Mouse (Mus musculus) hindbrain, embryonic 10.5 days (tissue): ENCODE measurements around the gene Hand1. TPM values are rescaled to one million over a fixed set of nuclear protein-coding genes. Genes with fewer than 3 reads are reported as not detected.
A peak's percentile ranks its signal among the peaks of the same experiment; 100 is the strongest.
"Not testable (repeated sequence)": the region's sequence is repeated elsewhere in the genome, so short reads cannot be mapped to it uniquely, and the experiment has no call there.

Experiments
- DNase-seq: peaks from one replicate; pipeline ENCODE4 v3.0.0-alpha.2; 2017; ENCODE audit warnings: low spot score
- H3K27ac ChIP-seq: fragments of 300-500 bp; sonication (generic); 2 replicates; pipeline ENCODE4 v1.5.1; 2016; ENCODE audit warnings: mild to moderate bottlenecking, moderate library complexity
- H3K27me3 ChIP-seq: fragments of 300-500 bp; sonication (generic); 2 replicates; pipeline ENCODE4 v1.6.1; 2016; ENCODE audit warnings: mild to moderate bottlenecking; ENCODE audit not compliant: poor library complexity, insufficient read depth, severe bottlenecking
- H3K36me3 ChIP-seq: fragments of 300-500 bp; sonication (generic); 2 replicates; pipeline ENCODE4 v1.6.1; 2016; ENCODE audit warnings: mild to moderate bottlenecking, moderate library complexity
- H3K4me1 ChIP-seq: fragments of 300-500 bp; sonication (generic); replicated peaks from 2 replicates; pipeline ENCODE4 v1.6.1; 2016; ENCODE audit warnings: mild to moderate bottlenecking
- H3K4me3 ChIP-seq: fragments of 300-500 bp; sonication (generic); 2 replicates; pipeline ENCODE4 v1.5.1; 2016; ENCODE audit warnings: mild to moderate bottlenecking, moderate library complexity
- H3K9me3 ChIP-seq: fragments of 300-500 bp; sonication (generic); 2 replicates; pipeline ENCODE4 v1.6.1; 2016; ENCODE audit warnings: mild to moderate bottlenecking, moderate library complexity
- WGBS: fragments of 180-500 bp; shearing (Covaris S2); methylation state at CpG from one replicate; pipeline ENCODE4 v1.1.7; 2016; 5-methylcytosine and 5-hydroxymethylcytosine counted together
- polyA plus RNA-seq: library from polyadenylated mRNA; unstranded; fragments of >200 nt; fragmentation: Nextera tagmentation; extraction: Ambion mirVana; gene quantifications from 2 replicates; pipeline ENCODE4 v1.2.1, GENCODE M21; 2016

Gene Hand1
- polyA plus RNA-seq, 1 experiment from 2014 or later: 0.17 TPM

- WGBS: 80% methylated on average over 8 of the region's 9 CpGs
- H3K4me1 ChIP-seq, H3K27ac ChIP-seq, H3K4me3 ChIP-seq, H3K36me3 ChIP-seq, H3K9me3 ChIP-seq, DNase-seq: not testable (repeated sequence)
- H3K27me3 ChIP-seq: peaks cover 48% of the 10 kb centered on the region
Observed at GRCm38 (mm10) chr11:57846421-57847363, 14.1 kb upstream of the Hand1 start.

DNA sequence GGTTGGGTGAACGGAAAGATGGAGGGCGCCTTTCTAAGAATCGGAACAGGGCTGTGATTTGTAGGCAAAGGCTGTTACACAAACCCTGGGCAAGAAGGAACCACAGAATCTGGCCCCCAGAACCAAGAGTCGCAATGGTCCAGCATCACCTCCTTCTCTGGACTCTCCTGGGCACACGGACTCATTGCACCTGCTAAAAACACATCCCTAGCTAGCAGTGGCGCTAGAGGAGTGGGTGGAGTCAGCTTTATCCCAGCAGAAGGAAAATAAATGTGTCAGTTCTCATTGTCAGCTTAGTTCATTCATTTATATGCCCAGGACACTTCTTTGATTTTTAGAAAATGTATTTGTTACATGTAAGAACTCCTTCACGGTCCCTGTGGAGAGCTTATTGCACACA, 8.8 kb upstream of the Hand1 start:
- H3K4me3 ChIP-seq: no peak overlapping the region
- peaks cover 77% of the 10 kb centered on the region for H3K27me3 ChIP-seq
- H3K4me1 ChIP-seq: peaks cover 3% of the 10 kb centered on the region; the same call in 1 of the 2 replicates
- DNase-seq: peak; percentile 11
- no peaks in the 10 kb centered on the region for H3K9me3 ChIP-seq
- no peak overlapping the region for H3K27ac ChIP-seq
- no peaks in the 10 kb centered on the region for H3K36me3 ChIP-seq
- WGBS: 29% methylated on average over 7 of the region's 7 CpGs

DNA sequence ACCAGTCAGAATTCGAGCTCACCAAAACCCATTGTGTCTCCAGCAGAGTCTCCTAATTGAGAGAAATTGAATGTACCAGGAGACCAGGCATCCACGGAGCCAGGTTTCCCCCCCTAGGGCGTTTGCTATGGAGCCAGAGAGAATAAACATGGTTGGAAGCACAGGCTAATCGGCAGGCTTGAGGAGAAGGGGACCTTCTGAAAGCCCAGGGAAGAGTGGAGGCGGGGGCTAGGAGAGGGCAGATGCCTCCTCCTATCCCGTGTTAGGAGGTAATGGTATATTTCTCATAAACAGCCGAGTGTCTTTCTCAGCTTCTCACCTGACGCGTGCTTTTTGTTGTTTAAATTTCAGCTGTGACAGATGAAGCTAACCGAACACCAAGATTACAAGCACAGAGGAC, 8.4 kb upstream of the Hand1 start:
- Histone ChIP-seq H3K4me1 (peaks cover 3% of the 10 kb centered on the region; the same call in 1 of the 2 replicates), H3K27ac (no peak overlapping the region), H3K27me3 (peaks cover 81% of the 10 kb centered on the region), H3K4me3 (no peak overlapping the region), H3K36me3 (no peaks in the 10 kb centered on the region), H3K9me3 (no peaks in the 10 kb centered on the region)
- WGBS: 17% methylated on average over 10 of the region's 10 CpGs
- peak; percentile 15 for DNase-seq

DNA sequence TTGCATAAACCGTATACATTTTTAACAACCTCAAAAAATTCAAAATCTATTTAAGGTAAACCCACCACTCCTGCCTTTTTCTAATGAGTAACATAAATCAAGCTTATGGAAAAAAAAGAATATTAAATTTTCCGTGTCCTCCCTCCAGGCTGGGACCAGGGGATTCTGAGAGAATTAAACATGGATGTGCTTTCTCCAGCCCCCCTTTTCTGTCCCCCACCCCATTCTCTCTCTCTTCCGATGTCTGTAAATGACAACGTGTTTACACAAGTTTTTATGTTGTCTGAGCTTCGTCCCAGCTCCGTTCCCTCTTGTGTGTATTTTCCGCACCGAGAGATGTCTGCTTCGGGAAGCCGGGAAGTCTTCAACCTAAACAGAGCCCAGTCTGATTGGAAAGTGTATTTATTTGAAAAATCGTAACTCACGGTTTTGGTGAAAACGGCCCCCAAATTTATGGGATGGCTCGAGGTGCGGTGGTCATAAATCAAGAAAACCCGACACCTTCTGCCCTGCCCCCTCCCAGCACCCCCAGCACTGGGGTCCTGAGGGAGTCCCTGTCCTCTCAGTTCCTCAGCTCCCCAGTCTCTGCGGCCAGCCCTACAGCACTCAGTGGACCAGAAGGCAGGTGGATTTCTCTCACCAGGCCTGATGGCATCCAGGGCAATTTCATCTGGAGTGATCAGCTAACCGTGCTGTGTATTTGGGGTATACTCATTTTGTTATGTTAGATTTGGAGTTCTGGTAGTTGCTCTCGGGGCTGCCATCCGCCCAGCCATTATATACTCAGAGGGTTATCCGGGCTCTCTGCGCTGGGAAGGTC, 5.5 kb upstream of the Hand1 start:
- no peak overlapping the region for H3K4me3 ChIP-seq

DNA sequence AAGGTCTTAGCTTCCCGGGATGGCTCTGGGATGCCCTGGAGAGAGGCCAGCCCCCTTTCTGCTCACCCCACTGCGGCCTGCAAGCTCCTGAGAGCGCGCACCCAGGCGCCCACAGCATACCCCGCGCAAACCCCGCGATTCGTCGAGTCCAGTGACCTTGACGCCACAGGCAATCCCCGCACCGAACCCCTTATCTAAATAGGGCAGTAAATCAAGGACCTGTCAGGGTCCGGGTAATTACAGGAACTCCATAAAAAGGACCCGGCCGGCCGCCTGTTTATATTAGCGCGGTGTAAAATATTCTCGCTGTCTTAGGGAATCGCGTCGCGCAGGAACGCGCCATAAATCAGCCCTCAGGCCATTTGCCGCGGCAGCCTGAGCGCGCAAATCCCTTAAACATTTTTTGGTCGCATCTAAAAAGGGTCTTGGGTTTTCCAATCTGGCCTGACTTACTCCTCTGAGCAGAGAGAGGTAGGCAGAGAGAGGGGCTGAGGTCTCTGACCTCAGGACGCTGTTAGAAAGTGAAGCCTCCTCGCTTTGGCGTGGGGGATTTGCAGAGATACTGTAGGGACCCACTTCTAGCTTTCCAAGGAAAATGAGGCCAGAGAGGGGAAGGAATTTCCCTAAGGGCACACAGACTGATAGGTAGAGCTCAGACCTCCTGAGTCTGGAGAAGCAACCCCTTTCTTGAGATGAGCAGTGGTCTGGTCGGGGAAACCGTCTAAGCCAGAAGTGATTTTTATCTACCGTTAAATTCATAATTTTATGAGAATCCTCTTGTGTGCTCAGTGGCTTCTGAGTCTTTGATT, 4.5 kb upstream of the Hand1 start:
- H3K4me1 ChIP-seq: peaks cover 15% of the 10 kb centered on the region; the same call in 1 of the 2 replicates
- H3K27ac ChIP-seq: no peak overlapping the region
- H3K27me3 ChIP-seq: peaks cover 100% of the 10 kb centered on the region
- H3K9me3 ChIP-seq: no peaks in the 10 kb centered on the region
- DNase-seq: peak; percentile 46
- H3K36me3 ChIP-seq: no peaks in the 10 kb centered on the region
- 1% methylated on average over 38 of the region's 38 CpGs for WGBS
- no peak overlapping the region for H3K4me3 ChIP-seq

More for the DNA sequence above, 5.5 kb upstream of the Hand1 start:
- H3K27ac ChIP-seq: no peak overlapping the region
- DNase-seq: peak; percentile 42
- WGBS: 5% methylated on average over 22 of the region's 22 CpGs
- no peaks in the 10 kb centered on the region for H3K9me3 ChIP-seq
- H3K36me3 ChIP-seq: no peaks in the 10 kb centered on the region
- peaks cover 9% of the 10 kb centered on the region; the same call in 1 of the 2 replicates for H3K4me1 ChIP-seq
- H3K27me3 ChIP-seq: peaks cover 100% of the 10 kb centered on the region

GRCm38 (mm10) chr11:57836401-57836800, 3.8 kb upstream of the Hand1 start:
- Histone ChIP-seq H3K4me1 (peaks cover 21% of the 10 kb centered on the region), H3K36me3 (no peaks in the 10 kb centered on the region), H3K27me3 (peaks cover 100% of the 10 kb centered on the region), H3K9me3 (no peaks in the 10 kb centered on the region), H3K27ac (no peak overlapping the region), H3K4me3 (no peak overlapping the region)
- 4% methylated on average over 9 of the region's 9 CpGs for WGBS
- no peak for DNase-seq

DNA sequence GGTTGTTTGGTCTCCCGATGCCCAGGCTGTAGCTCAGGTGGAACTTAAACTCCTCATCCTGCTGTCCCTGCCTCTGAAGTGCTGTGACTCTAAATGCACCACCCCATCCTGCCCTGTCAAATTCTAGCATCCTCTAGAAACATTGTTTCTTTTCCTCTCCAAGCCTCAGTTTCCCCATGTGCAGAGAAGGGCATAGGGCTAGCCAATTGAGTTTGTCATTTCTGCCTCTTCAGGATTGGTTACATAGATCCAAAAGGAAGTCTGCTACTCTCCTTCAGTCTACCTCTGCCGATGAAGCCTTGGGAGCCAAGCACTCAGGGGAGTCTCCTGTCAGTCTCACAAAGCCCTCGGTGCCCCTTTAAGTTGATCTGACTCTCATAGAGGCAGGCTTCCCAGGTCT, 3.3 kb upstream of the Hand1 start:
- H3K27ac ChIP-seq: no peak overlapping the region
- no peak overlapping the region for H3K4me3 ChIP-seq
- no peak for DNase-seq
- H3K4me1 ChIP-seq: peaks cover 24% of the 10 kb centered on the region
- WGBS: 5% methylated on average over 3 of the region's 3 CpGs
- H3K27me3 ChIP-seq: peaks cover 100% of the 10 kb centered on the region
- no peaks in the 10 kb centered on the region for H3K9me3 ChIP-seq
- no peaks in the 10 kb centered on the region for H3K36me3 ChIP-seq

DNA sequence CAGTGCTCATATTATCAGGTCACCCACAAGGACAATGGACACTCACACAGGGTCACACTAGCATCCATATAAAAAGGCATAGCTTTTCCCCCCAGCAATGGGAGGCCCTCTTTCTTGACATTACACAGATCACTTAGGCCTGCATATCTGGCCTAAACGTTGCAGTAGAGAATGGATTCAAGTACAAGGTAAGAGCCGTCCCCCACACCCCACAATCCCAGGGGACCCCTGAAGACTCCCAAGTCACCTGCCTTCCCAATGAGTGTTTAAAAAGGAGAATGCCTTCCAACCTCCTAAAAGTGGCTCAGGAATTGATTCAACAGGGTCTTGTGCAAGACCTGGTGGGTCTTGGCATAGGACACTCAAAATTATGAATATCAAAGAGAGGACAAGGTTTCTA, 2.7 kb upstream of the Hand1 start:
- Histone ChIP-seq H3K4me3 (no peak overlapping the region), H3K9me3 (no peaks in the 10 kb centered on the region), H3K4me1 (peaks cover 24% of the 10 kb centered on the region), H3K36me3 (no peaks in the 10 kb centered on the region), H3K27me3 (peaks cover 100% of the 10 kb centered on the region), H3K27ac (no peak overlapping the region)
- 10% methylated on average over 2 of the region's 2 CpGs for WGBS
- peak; percentile 13 for DNase-seq

- peaks cover 29% of the 10 kb centered on the region for H3K4me1 ChIP-seq
- H3K27me3 ChIP-seq: peaks cover 100% of the 10 kb centered on the region
- no peak overlapping the region for H3K27ac ChIP-seq
- H3K4me3 ChIP-seq: no peak overlapping the region
- DNase-seq: peak; percentile 14
- H3K9me3 ChIP-seq: no peaks in the 10 kb centered on the region
- H3K36me3 ChIP-seq: no peaks in the 10 kb centered on the region
- 6% methylated on average over 6 of the region's 6 CpGs for whole genome bisulfite sequencing
Observed at GRCm38 (mm10) chr11:57834031-57834430, 1.4 kb upstream of the Hand1 start.

DNA sequence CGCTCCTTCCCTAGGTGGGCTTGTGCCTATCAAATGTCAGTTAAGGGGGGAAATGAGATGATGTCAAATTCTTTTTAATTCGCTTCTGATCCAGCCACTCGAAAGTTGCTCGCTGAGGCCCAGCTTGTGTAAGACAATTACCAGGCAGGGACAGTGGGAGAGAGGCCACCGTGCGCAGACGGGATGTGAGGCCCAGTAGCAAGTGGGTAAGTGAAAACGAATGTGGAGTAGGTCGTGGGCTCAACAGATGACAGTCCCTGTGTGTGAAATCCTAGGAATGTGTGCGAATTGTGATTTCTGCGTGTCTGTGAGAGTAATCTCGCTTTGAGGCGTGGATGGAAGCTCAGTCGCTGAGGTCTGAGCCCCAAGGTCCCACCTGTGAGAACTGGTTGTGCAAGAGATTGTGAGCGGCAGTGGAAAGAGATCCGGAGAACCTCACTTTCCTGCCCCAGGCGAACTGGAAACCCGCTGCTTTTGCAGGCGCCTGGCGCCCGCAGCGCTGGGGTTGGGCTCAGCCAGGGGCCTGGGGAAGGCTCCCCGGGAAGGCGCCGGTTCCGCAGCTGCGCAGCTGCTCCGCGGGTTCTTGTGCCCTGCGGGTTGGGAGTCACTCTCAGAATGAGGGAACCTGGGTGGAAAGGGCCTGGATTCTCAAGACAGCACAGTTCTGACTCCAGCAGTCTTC, 819 bp upstream of the Hand1 start:
- peak; percentile 42 for DNase-seq
- Histone ChIP-seq H3K4me1 (peaks cover 29% of the 10 kb centered on the region), H3K27me3 (peaks cover 100% of the 10 kb centered on the region), H3K27ac (no peak overlapping the region), H3K9me3 (no peaks in the 10 kb centered on the region), H3K36me3 (no peaks in the 10 kb centered on the region), H3K4me3 (peak overlapping the region; percentile 13; the same call in 1 of the 2 replicates)
- under 1% methylated on average over 30 of the region's 30 CpGs for WGBS

- 2% methylated on average over 16 of the region's 16 CpGs for WGBS
- Histone ChIP-seq H3K27ac (no peak overlapping the region), H3K4me1 (peaks cover 42% of the 10 kb centered on the region), H3K36me3 (no peaks in the 10 kb centered on the region), H3K27me3 (peaks cover 100% of the 10 kb centered on the region), H3K9me3 (no peaks in the 10 kb centered on the region), H3K4me3 (no peak overlapping the region)
- peak; percentile 55 for DNase-seq
Observed at GRCm38 (mm10) chr11:57831861-57832260, 757 bp downstream of the Hand1 start.

- Histone ChIP-seq H3K36me3 (no peaks in the 10 kb centered on the region), H3K9me3 (no peaks in the 10 kb centered on the region), H3K4me1 (peaks cover 39% of the 10 kb centered on the region), H3K4me3 (no peak overlapping the region), H3K27me3 (peaks cover 100% of the 10 kb centered on the region), H3K27ac (no peak overlapping the region)
- peak; percentile 56 for DNase-seq
- 1% methylated on average over 31 of the region's 31 CpGs for WGBS
Observed at GRCm38 (mm10) chr11:57831281-57831781, 1.3 kb downstream of the Hand1 start.
